Mouse (Mus musculus) right cerebral cortex, adult 2 months (tissue): Measurements from ENCODE around the gene Edc3.
"Not testable (repeated sequence)": the region's sequence is repeated elsewhere in the genome, so short reads cannot be mapped to it uniquely, and the experiment has no call there.

Source experiments
- DNase-seq, 2 experiments: peaks; one replicate each; pipeline ENCODE4 v3.0.0; 2021 to 2022; ENCODE audit warnings: low spot score in 2 of 2

Edc3 gene

DNA sequence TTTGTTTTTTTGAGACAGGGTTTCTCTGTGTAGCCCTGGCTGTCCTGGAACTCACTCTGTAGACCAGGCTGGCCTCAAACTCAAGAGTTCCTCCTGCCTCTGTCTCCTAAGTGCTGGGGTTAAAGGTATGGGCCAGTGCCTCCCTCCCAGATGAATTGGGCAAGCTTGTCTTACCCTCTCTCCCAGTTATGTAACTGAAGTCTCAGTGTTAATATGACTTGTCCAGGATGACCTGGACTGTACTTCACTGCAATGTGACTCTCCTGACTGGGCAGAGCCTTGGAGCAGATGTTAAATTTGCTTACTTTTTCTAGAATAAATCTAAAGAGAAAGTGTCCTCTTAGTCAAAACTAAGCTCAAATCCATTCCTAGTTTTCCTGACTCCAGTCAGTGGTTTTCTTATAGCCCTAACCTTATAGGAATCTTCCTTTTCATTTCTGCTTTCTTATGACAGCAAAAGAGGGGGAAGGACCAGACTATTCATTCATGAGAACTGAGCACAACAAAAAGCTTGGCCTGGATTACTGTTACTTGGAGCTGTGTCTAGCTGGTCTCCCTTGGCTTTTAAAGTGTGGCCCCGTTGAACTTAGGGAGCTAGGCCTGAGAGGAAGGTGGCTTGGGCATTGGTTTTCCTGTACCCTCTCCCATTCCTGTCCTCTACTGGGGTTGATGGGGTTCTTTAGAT, 9.7 kb upstream of the Edc3 start:
- DNase-seq, result peak in 1 of 2 experiments; percentile 13

DNA sequence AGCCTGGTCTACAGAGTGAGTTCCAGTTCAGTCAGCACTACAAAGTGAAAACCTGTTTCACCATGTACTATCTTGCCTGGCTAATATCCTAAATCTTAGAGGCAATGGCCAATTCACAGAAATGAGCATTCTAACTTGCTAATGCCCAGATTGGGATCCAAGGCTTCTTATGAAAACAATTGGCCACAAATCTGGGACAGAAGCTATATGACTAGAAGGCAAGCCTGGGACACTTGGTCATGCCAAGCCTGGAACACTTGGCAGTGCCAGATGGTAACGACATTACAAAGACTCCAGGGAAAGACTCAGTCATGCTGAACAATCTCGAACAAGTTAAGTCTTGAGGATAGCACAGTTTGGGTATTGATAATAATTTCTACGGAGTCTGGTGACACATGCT, 1.8 kb upstream of the Edc3 start:
- no peak for DNase-seq

DNA sequence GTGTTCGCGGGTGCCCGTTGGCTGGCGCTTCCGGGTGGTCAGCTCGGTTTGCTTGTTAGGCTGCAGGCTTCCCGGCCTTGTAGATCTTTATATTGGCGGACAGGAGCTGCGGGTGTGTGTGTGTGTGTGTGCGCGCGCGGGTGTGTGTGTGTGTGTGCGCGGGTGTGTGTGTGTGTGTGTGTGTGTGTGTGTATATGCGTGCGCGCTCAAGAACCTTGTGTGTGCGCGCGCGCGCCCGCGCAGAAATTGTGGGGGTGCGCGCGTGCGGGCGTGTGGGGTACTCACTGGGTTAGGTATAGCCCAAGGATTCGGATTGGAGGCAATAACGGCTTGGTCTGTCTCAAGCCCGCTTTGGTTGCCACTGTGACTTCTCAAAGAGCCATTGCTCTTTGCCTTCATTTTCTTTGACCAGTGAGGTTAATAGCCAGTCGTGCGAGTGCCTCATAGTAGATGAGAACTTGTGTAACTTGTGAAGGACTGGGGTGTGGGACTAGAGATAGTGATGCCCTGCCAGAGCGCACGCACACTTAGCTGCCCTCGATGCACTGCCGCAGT, 457 bp downstream of the Edc3 start:
- DNase-seq, result peak; percentile 61 to 73

DNA sequence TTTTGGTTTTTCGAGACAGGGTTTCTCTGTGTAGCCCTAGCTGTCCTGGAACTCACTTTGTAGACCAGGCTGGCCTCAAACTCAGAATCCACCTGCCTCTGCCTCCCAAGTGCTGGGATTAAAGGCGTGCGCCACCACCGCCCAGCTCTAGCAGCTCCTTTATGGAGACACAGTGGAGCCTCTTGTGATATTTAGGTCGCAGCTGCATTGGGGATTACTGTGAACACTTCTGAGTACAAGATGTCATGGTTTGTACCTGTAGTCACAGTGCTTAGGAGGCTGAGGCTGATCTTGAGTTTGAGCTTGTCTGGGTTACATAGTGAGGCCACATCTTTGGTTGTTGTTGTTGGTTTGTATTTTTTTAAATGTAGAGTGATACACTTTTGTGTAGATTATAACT, 1.9 kb downstream of the Edc3 start:
- not testable (repeated sequence) for DNase-seq

DNA sequence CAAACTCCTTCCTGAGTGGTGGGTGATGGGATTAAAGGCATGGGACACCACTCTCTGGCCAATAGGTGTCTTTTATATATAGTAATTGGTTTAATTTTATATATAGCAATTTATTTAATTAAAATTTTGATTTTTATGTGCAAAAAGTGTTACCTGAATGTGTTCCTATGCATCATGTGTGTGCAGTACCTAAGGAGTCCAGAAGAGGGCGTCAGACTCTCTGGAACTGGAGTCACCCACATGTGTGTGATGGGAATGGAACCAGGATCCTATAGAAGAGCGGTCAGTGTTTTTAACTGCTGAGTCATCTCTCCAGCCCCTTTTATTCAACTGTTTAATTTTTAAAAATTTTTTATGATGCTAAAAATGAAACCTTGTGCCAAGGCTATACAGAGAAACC, 3.9 kb downstream of the Edc3 start:
- no peak for DNase-seq

DNA sequence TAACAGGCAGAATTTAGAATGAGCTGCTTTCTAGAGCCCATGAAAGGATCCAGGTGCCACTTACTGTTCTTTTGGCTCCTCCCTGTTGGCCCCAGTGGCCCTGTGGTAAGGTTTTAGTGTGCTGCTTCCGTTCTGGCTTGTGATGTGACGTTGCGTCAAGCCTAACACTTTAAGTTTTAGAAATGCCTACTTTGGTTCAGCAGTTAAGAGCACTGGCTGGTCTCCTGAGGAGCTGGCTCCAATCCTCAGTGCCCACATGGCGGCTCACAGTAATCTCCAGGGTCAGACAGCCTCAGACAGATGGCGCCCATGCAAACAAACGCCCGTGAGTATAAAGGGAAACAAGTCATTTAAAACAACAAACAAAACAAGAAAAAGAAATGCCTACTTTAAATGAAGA, 10.1 kb downstream of the Edc3 start:
- no peak for DNase-seq

DNA sequence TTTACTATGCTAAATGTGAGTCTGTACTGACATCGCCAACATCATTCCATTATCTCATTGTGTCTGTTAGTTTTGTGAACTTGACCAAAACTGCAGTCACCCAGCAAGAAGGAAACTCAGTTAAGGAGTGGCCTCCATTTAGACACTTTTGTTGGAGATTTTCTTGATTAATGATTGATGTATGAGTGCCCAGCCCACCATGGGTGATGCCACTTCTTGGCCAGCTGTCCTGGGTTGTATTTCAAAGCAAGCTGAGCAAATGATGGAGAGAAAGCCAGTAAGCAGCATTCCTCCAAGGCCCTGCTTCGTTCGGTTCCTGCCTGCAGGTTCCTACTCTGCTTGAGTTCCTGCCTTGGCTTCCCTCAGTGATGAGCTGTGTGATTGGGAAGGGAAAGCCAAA, 12.4 kb downstream of the Edc3 start:
- DNase-seq, result no peak

DNA sequence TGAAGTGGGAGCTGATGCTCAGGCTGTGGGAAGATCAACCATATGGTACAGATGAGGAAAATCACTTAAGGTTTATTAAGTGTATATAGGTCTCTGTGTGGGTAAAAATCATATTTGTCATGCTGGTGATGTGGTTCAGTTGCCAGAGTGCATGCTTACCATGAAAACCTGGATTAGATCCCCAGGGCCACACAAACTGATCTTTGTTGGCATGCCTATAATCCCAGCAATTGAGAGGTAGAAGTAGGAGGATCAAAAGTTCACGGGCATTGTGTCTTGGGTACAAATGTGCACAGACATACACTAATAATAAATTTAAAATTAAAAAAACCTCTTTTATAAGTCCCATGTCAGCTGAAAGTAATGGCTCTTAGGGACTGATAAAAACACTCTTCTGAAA, 14.0 kb downstream of the Edc3 start:
- no peak for DNase-seq

DNA sequence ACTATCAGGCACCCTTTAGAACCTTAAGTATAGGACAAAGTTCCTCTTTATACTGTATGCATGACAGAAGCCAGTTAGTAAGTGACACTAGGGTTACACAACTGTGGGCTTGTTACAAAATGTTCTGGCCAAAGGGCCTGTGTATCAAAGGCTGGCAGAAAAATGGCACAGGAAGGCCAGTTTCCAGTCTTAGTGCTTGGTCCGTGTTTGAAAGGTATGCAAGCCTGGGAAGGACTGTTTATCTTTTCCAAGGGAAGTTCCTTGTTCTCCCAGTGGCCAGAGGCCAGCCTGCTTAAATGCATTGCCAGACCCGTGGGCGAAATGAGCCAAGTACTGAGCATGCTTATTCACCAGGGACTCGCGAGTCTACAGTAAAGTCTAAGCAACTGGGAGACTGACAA, 15.0 kb downstream of the Edc3 start:
- peak; percentile 24 to 40 for DNase-seq

DNA sequence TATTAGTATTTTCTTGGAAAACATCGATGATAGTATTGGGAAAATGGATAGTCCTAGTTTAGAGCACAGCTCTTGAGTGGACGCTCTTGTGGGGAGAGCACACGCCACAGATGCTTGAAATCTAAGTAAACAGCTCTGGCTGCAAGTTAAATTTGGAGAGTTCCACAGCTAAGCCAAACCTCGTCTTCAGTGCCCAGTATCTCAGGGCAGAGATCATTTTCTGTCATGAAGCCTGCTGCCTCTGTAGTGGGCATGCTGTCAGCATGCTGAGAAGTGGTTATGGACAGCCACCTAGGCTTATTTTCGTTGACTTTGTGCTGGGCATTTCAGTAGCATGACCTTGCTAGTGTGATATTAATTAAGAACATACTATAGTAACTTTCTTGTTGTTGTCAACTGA, 15.5 kb downstream of the Edc3 start:
- DNase-seq, result no peak

DNA sequence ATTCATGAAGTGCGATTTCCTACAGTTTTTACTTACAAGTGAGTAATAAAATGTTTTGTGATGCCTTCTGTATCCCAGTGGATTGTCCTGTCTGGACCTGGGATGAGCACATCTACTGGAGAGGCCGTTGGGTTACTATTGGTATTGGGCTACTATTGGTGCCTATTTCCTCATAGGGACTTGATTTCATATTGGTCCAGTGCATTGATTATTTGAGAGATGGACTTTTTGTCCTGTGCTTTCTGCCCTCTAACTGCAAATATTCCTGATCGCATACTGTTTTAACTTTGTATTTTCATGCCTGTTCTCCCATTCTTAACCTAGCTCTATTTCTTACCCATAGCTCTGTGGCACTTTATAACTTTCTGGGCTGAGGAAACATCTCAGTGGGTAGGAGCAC, 16.4 kb downstream of the Edc3 start:
- no peak for DNase-seq

DNA sequence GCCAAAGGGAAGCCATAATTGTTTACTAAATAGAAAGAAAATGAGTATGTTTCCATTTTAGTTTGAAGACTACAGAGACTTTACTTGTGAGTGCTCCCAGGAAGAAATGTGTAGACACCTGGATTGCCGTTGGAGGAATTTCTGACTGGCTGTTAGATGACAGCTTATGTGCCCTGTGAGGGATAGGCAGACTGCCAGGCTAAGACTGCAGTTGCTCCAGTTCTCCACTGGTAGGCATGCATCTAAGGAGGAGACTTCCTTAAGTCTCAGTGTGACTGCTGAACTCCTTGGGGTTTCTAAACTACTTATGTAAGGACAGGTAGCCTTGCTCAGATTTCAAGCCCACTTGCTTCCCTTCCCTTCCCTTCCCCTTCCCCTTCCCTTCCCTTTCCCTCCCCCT, 20.0 kb downstream of the Edc3 start:
- no peak for DNase-seq

DNA sequence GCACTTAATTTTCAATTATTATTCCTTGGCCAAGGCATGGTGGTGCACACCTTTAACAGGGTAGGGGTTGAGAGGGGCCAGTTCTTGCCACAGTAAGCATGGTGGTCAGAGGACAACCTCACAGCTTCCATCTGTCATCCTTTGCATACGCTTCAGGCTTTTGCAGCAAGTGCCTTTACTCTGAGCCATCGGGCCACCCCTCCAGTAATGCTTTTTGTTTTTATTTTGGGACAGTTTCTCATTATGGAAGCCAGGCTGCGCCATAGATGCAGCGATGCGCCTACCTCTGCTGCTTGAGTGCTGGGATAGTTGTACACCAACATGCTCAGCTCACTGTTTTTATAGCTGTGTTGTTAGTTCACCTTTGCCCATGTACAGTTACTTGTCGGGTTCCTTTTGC, 25.3 kb downstream of the Edc3 start:
- no peak for DNase-seq

DNA sequence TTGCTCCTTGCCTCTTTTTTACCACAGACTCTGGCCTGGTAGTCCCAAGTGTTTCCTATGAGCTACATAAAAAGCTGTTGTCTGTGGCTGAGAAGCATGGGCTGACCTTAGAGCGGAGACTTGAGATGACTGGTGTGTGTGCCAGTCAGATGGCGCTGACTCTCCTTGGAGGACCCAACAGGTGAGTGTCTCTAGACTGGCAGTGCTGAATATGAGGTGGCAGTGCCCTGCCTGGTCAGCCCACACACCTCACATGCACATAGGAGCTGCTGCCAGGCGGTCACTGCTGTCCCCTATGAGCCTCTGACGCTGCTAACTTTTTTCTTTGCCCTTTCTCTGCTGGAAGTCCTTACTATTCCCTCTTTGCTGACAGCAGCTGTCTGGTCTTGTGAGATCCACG, 31.5 kb downstream of the Edc3 start:
- no peak for DNase-seq

DNA sequence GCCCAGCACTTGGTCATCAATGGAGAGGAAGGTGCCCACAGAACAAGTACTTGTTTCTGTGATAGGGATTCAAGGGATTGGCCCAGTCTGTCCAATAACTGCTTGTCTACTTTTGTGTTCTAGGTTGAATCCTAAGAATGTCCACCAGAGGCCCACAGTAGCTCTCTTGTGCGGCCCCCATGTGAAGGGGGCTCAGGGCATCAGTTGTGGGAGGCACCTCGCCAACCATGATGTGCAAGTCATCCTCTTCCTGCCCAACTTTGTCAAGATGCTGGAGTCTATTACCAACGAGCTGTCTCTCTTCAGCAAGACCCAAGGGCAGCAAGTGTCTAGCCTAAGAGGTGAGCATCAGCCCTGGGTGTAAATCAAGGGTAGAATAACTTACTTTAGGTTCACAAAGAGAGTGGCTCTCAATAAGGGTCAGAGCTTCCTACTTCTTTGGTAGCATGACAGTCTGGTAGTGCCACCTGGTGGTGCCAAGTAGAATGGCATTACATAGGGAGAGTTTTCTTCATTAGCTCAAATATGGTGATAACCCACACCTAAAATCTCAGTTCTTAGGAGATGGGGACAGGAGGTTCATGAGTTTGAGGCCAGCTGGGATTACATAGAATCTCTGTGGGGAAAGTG, 36.2 kb downstream of the Edc3 start:
- DNase-seq, result peak in 1 of 2 experiments; percentile 72

DNA sequence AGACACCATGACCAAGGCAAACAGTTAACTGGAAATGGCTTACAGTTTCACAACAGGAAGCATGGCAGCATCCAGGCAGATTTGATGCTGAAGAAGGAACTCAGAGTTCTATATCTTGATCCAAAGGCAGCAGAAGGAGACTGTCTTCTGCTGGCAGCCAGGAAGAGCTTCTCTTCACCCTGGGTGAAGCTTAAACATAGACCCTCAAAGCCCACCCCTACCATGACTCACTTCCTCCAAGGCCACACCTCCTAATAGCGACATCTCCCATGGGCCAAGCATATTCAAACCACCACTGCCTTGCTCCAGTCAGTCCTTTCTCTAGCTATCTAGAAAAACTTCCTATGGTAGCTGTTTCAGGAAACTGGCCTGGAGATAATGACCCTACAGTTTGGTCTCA, 38.7 kb downstream of the Edc3 start:
- no peak for DNase-seq

DNA sequence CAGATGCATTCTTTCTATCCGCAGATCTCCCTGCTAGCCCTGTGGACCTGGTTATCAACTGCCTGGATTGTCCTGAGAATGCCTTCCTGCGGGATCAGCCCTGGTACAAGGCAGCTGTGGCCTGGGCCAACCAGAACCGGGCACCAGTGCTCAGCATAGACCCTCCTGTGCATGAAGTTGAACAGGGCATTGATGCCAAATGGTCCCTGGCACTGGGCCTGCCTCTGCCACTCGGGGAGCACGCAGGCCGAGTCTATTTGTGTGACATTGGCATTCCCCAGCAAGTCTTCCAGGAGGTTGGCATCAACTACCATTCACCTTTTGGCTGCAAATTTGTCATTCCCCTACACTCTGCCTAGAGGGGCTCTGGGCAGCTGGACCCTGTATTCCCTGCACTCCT, 39.8 kb downstream of the Edc3 start:
- DNase-seq, result no peak

DNA sequence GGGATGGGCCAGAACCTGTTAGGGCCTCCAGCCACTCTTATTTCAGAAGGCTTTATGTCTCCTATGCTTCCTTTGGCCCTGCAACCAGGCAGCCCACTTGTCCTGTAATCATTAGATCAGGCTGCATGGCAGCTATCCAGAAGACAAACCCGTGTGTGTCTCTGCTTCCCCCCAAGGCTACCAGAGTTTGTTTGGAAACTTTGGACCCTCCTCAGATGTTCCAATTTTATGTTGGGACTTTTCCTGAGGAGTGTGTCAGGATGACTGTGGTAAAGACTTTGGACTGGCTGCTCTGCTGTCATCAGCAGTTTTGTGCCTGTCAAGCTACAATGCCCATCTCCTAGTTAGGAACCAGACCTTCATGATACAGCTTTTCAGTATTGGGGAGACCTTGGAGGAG, 40.5 kb downstream of the Edc3 start:
- DNase-seq, result no peak

DNA sequence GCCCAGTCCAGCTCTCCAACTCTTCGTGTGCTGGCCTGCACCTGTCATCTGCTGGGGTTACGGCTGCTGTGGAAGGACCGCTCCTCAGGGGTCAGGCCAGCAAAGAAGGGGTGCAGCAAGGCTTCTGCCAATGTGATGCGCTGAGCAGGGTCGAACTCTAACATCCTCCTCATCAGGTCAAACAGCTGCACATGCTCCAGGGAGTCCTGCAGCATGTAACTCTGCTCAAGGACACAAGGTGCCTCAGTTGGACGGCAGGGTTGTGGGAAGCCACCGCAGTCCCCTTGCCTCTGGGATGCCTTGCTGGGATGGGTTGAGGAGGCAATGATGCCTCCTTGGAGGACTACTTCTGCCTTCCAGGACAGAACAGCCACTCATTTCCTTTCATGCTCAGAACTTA, 42.6 kb downstream of the Edc3 start:
- DNase-seq, result no peak

DNA sequence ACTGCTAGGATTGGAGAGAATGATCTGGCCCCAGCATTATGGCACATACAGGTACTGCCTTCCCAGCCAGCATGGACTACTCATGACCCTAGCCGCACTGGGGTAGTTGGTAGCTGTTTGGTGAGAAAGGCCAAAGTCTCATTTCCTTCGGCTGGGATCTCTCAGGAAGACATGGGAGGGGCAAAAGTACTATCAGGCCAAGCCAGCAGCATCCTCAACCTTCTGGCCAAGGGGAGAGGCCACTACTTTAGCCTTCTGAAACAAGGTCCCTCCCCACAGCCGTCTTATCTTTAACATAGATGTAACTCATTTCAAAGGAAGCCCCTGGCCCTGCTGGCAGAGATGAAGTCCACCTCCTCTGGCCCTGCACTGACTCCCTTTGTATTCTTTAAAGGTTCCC, 49.2 kb downstream of the Edc3 start:
- no peak for DNase-seq

DNA sequence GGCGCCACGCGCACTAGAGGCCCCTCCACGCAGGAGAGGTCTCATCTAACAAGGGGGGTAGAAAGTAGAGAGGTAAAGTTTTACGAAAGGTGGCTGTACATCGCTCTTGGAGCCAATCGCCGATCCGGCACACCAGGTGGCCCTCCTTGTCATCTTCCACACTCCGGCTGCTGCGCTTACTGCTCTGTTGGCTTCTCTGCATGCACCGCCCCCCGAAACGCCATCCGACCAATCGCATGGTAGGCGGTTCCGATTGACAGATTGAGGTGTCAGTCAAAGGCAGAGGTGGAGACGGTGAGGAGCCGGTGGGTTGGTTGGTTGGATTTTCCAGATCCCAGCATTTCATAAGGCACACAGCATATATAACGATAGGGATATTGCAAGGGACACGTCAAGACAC, 50.2 kb downstream of the Edc3 start:
- DNase-seq, result no peak

DNA sequence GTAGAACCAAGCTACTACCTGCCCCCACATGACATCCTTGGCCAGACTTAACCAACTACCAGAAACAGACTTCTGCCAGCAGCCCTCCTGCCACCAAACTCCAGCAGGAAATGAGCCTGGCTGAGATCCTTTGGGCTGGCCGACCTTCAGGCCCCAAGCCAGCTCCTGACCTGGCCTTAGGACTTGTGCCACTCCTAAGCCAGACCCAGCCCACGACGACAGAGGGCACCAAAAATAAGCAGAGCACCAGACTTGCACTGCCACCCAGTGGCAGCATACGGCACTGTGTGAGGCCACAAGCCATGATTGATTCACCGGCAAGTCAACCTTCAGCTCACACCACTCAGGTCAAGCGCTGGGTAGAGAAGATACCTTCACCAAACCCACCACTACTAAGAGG, 50.9 kb downstream of the Edc3 start:
- peak; percentile 73 to 78 for DNase-seq

DNA sequence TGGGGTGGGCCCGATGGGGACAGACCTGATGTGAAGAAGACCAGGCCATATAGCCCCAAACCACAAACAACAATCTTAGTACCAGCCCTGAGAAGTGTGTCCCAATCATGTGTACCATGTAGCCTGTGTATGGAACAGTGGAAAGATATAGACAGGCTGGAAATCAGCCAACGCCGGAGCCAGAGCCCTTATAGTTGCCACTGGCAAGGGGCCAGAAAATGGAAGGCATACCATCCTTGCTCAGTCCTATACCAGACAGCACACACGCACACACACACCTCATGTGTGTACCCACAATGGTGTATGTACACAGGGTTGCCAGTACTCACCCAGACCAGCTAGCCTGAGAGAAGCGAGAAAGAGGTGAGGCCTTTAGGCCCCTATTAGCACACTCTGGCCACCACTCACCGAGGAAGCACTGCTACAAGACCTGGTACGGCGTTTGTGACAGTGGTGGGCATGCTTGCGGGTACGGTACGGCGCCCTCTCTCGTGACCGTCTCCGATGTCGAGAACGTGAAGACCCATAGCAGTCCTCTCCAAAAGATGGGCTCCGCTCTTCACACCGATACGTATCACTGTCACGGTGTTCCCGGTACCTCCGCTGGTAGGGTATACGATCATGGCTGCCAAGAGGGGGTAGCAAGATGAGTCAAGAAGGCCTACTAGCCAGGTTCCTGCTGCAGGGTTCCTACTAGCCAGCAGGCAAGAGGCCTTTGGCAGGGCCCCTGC, 52.2 kb downstream of the Edc3 start:
- no peak for DNase-seq
